Mouse (Mus musculus) forebrain, embryonic 11.5 days (tissue): Measurements from ENCODE around the gene Spats2. TPM values are rescaled to one million over a fixed set of nuclear protein-coding genes. Genes with fewer than 3 reads are reported as not detected.
A peak's percentile ranks its signal among the peaks of the same experiment; 100 is the strongest.
"Not testable (repeated sequence)": the region's sequence is repeated elsewhere in the genome, so short reads cannot be mapped to it uniquely, and the experiment has no call there.

Experiments
- ATAC-seq: fragments of 200-750 bp; cut with Nextera tagmentation; replicated peaks from 2 replicates; pipeline ENCODE4 v1.8.0; 2017; ENCODE audit warnings: moderate TSS enrichment; ENCODE audit not compliant: low FRiP score
- DNase-seq: peaks from one replicate; pipeline ENCODE4 v3.0.0-alpha.2; 2017; ENCODE audit warnings: low spot score
- H3K27ac ChIP-seq: fragments of 300-500 bp; sonication (generic); 2 replicates; pipeline ENCODE4 v1.5.1; 2014; ENCODE audit warnings: low read depth, low read length
- H3K27me3 ChIP-seq: fragments of 300-500 bp; sonication (generic); 2 replicates; pipeline ENCODE4 v1.6.1; 2014; ENCODE audit warnings: mild to moderate bottlenecking, low read length, mixed read lengths; ENCODE audit not compliant: control insufficient read depth, insufficient read depth
- H3K36me3 ChIP-seq: fragments of 300-500 bp; sonication (generic); 2 replicates; pipeline ENCODE4 v1.6.1; 2014; ENCODE audit warnings: mild to moderate bottlenecking, low read length, moderate library complexity, mixed read lengths; ENCODE audit not compliant: control insufficient read depth, insufficient read depth
- H3K4me1 ChIP-seq: fragments of 300-500 bp; sonication (generic); replicated peaks from 2 replicates; pipeline ENCODE4 v1.6.1; 2014; ENCODE audit warnings: low read length, mixed read lengths; ENCODE audit not compliant: control insufficient read depth, insufficient read depth
- H3K4me2 ChIP-seq: fragments of 300-500 bp; sonication (generic); 2 replicates; pipeline ENCODE4 v1.6.1; 2014; ENCODE audit warnings: low read depth, mild to moderate bottlenecking, low read length, moderate library complexity, mixed read lengths; ENCODE audit not compliant: severe bottlenecking
- H3K4me3 ChIP-seq: fragments of 300-500 bp; sonication (generic); 2 replicates; pipeline ENCODE4 v1.5.1; 2014; ENCODE audit warnings: low read depth, low read length
- H3K9ac ChIP-seq: fragments of 300-500 bp; sonication (generic); 2 replicates; pipeline ENCODE4 v1.6.1; 2014; ENCODE audit warnings: low read length
- H3K9me3 ChIP-seq: fragments of 300-500 bp; sonication (generic); 2 replicates; pipeline ENCODE4 v1.6.1; 2016; ENCODE audit warnings: low read length, mixed read lengths; ENCODE audit not compliant: control insufficient read depth
- WGBS: fragments of 180-500 bp; shearing (Covaris S2); extraction: QIAGEN DNeasy Blood & Tissue Kit; methylation state at CpG from one replicate; pipeline ENCODE4 v1.1.7; 2014; 5-methylcytosine and 5-hydroxymethylcytosine counted together
- polyA plus RNA-seq: library from polyadenylated mRNA; unstranded; fragments of >200 nt; fragmentation: Nextera tagmentation; extraction: Ambion mirVana; gene quantifications from 2 replicates; pipeline ENCODE4 v1.2.1, GENCODE M21; 2014

Spats2 gene
- polyA plus RNA-seq, 1 experiment from 2014 or later, result 60.7 TPM

- WGBS, result 71% methylated on average over 6 of the region's 6 CpGs
- DNase-seq, result peak; percentile 77
- ATAC-seq, result no peak
- H3K36me3 ChIP-seq, result no peaks in the 10 kb centered on the region
- no peak overlapping the region for H3K4me2 ChIP-seq
- H3K9ac ChIP-seq, result no peak overlapping the region
- H3K27me3 ChIP-seq, result no peaks in the 10 kb centered on the region
- no peaks in the 10 kb centered on the region for H3K4me1 ChIP-seq
- H3K9me3 ChIP-seq, result no peaks in the 10 kb centered on the region
- no peak overlapping the region for H3K4me3 ChIP-seq
- H3K27ac ChIP-seq, result no peak overlapping the region
These were observed 14.0 kb downstream of the Spats2 start for GRCm38 (mm10) chr15:99139669-99140068.

GRCm38 (mm10) chr15:99150516-99150915 is 24.8 kb downstream of the Spats2 start:
- ATAC-seq, result no peak
- 95% methylated on average over 7 of the region's 7 CpGs for WGBS

GRCm38 (mm10) chr15:99151324-99151723 is 25.6 kb downstream of the Spats2 start:
- H3K4me1 ChIP-seq, result no peaks in the 10 kb centered on the region
- H3K9ac ChIP-seq, result no peak overlapping the region
- WGBS, result 94% methylated on average over 8 of the region's 8 CpGs
- no peaks in the 10 kb centered on the region for H3K9me3 ChIP-seq
- no peaks in the 10 kb centered on the region; the same call in 1 of the 2 replicates for H3K36me3 ChIP-seq
- no peak overlapping the region for H3K27ac ChIP-seq
- H3K4me3 ChIP-seq, result no peak overlapping the region
- no peaks in the 10 kb centered on the region for H3K27me3 ChIP-seq
- DNase-seq (no peak), ATAC-seq (no peak)
- H3K4me2 ChIP-seq, result no peak overlapping the region

More at GRCm38 (mm10) chr15:99150516-99150915, 24.8 kb downstream of the Spats2 start:
- H3K9ac ChIP-seq, result no peak overlapping the region
- DNase-seq, result no peak
- no peaks in the 10 kb centered on the region for H3K9me3 ChIP-seq
- no peaks in the 10 kb centered on the region for H3K4me1 ChIP-seq
- no peak overlapping the region for H3K4me2 ChIP-seq
- H3K27me3 ChIP-seq, result no peaks in the 10 kb centered on the region
- H3K27ac ChIP-seq, result no peak overlapping the region
- H3K4me3 ChIP-seq, result no peak overlapping the region
- H3K36me3 ChIP-seq, result peaks cover 3% of the 10 kb centered on the region; the same call in 1 of the 2 replicates

GRCm38 (mm10) chr15:99153466-99153865 is 27.8 kb downstream of the Spats2 start:
- Histone ChIP-seq H3K27me3 (no peaks in the 10 kb centered on the region), H3K36me3 (no peaks in the 10 kb centered on the region; the same call in 1 of the 2 replicates), H3K4me1 (no peaks in the 10 kb centered on the region), H3K4me2 (no peak overlapping the region), H3K9me3 (no peaks in the 10 kb centered on the region), H3K4me3 (no peak overlapping the region), H3K9ac (no peak overlapping the region), H3K27ac (no peak overlapping the region)
- 96% methylated on average over 8 of the region's 8 CpGs for WGBS
- no peak for ATAC-seq
- no peak for DNase-seq

GRCm38 (mm10) chr15:99154515-99154914 is 28.8 kb downstream of the Spats2 start:
- not testable (repeated sequence) for DNase-seq, H3K4me2 ChIP-seq, H3K36me3 ChIP-seq, H3K9ac ChIP-seq, H3K9me3 ChIP-seq, ATAC-seq, H3K4me3 ChIP-seq, H3K27me3 ChIP-seq, H3K4me1 ChIP-seq, H3K27ac ChIP-seq
- WGBS, result 91% methylated on average over 10 of the region's 10 CpGs

- Histone ChIP-seq H3K36me3 (no peaks in the 10 kb centered on the region; the same call in 1 of the 2 replicates), H3K4me2 (no peak overlapping the region), H3K4me3 (no peak overlapping the region), H3K27ac (no peak overlapping the region), H3K9ac (no peak overlapping the region), H3K9me3 (no peaks in the 10 kb centered on the region), H3K4me1 (no peaks in the 10 kb centered on the region), H3K27me3 (no peaks in the 10 kb centered on the region)
- ATAC-seq, result no peak
- DNase-seq, result no peak
- 81% methylated on average over 12 of the region's 12 CpGs for WGBS
These were observed 38.0 kb downstream of the Spats2 start for GRCm38 (mm10) chr15:99163512-99164365.

GRCm38 (mm10) chr15:99172131-99172530 is 46.4 kb downstream of the Spats2 start:
- DNase-seq (no peak), ATAC-seq (no peak)
- H3K9me3 ChIP-seq, result no peaks in the 10 kb centered on the region; the same call in 1 of the 2 replicates
- WGBS, result 91% methylated on average over 6 of the region's 6 CpGs
- H3K36me3 ChIP-seq, result no peaks in the 10 kb centered on the region; the same call in 1 of the 2 replicates
- no peak overlapping the region for H3K4me2 ChIP-seq
- H3K9ac ChIP-seq, result no peak overlapping the region
- no peak overlapping the region for H3K27ac ChIP-seq
- H3K4me3 ChIP-seq, result no peak overlapping the region
- no peaks in the 10 kb centered on the region for H3K27me3 ChIP-seq
- no peaks in the 10 kb centered on the region for H3K4me1 ChIP-seq

GRCm38 (mm10) chr15:99179639-99180038 is 53.9 kb downstream of the Spats2 start:
- Histone ChIP-seq H3K9ac (no peak overlapping the region), H3K4me3 (no peak overlapping the region), H3K36me3 (peaks cover 10% of the 10 kb centered on the region; the same call in 1 of the 2 replicates), H3K27me3 (no peaks in the 10 kb centered on the region), H3K9me3 (no peaks in the 10 kb centered on the region), H3K4me2 (no peak overlapping the region), H3K27ac (no peak overlapping the region), H3K4me1 (no peaks in the 10 kb centered on the region)
- no peak for ATAC-seq
- WGBS, result 97% methylated on average over 1 of the region's 2 CpGs
- no peak for DNase-seq
